Mouse (Mus musculus) adrenal gland (tissue): ENCODE results near the gene Gm10840.
"Not testable (repeated sequence)": the region's sequence is repeated elsewhere in the genome, so short reads cannot be mapped to it uniquely, and the experiment has no call there.

Experiments used
- intact Hi-C: fragments of 180-260 bp; cut with DNase I; formaldehyde crosslinking; loops from one replicate; pipeline ENCODE4 v1.15.1; 2025
- long read RNA-seq, 2 experiments: library from polyadenylated mRNA; unstranded; transcript quantifications; one replicate each; pipeline ENCODE4 v2.0.0; 2020; ENCODE audit warnings: borderline replicate concordance in 1 of 2; ENCODE audit not compliant: insufficient replicate concordance in 1 of 2

The Gm10840 gene
- long read RNA-seq, experiment 1 = 0 reads
- long read RNA-seq, experiment 2 = 0 reads

GRCm38 (mm10) chr11:106160841-106161721, at the start of gene Gm10840, which contains the start of gene Limd2:
Gene Gm10840, plus strand, starts transcription at chr11:106160850.
Gene Limd2, minus strand, starts transcription at chr11:106160860.
- intact Hi-C loops = loop anchor here (5.0 kb wide), 1 partner anchor 36 kb away; no protein-coding TSS in a partner anchor

GRCm38 (mm10) chr11:106111688-106112087, 49.0 kb upstream of the Gm10840 start:
- intact Hi-C loops = no loop called here

DNA sequence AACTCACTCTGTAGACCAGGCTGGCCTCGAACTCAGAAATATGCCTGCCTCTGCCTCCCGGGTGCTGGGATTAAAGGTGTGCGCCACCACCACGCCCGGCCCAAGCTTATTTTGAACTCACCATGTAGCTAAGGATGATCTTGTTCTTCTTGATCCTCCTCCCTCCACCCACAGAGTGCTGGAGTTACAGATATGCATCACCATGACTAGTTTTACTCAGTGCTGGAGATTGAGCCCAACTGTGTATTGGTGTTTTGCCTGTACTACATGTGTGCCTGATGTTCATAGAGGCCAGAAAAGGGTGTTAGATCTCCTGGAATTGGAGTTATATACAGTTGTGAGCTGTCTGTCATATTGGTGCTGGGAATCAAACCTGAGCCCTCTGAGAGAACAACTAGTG, 38.4 kb upstream of the Gm10840 start:
- intact Hi-C loops = loop anchor here (5.0 kb wide), 1 partner anchor 35 kb away; no protein-coding TSS in a partner anchor

GRCm38 (mm10) chr11:106122736-106123135, 37.9 kb upstream of the Gm10840 start:
- intact Hi-C loops = loop anchor here (5.0 kb wide), 1 partner anchor 35 kb away; no protein-coding TSS in a partner anchor

- intact Hi-C loops = loop anchor here (5.0 kb wide), 1 partner anchor 37 kb away; no protein-coding TSS in a partner anchor
These were observed 35.9 kb upstream of the Gm10840 start for GRCm38 (mm10) chr11:106124784-106125183.

DNA sequence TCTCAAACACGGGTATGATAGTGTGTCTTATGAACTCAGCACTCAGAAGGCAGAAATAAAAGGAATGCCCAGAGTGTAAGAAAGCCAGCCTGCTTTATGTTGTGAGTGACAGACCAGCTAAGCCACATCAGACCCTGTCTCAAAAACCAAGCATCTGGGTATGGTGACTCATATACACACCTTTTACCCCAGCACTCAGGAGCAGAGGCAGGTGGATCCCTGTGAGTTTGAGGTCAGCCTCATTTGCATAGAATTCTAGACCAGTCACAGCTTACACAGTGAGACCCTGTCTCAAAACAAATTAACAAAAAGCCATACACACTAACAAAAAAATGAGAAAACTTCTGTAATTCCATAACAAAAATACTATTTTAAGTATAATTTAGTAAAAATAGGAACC, 34.8 kb upstream of the Gm10840 start:
- intact Hi-C loops = no loop called here

GRCm38 (mm10) chr11:106126727-106127373, 33.8 kb upstream of the Gm10840 start:
- intact Hi-C loops = not testable (repeated sequence)

- intact Hi-C loops = no loop called here
These were observed 31.2 kb upstream of the Gm10840 start for GRCm38 (mm10) chr11:106129477-106129876.

- intact Hi-C loops = no loop called here
These were observed 28.1 kb upstream of the Gm10840 start for GRCm38 (mm10) chr11:106132516-106132915.

DNA sequence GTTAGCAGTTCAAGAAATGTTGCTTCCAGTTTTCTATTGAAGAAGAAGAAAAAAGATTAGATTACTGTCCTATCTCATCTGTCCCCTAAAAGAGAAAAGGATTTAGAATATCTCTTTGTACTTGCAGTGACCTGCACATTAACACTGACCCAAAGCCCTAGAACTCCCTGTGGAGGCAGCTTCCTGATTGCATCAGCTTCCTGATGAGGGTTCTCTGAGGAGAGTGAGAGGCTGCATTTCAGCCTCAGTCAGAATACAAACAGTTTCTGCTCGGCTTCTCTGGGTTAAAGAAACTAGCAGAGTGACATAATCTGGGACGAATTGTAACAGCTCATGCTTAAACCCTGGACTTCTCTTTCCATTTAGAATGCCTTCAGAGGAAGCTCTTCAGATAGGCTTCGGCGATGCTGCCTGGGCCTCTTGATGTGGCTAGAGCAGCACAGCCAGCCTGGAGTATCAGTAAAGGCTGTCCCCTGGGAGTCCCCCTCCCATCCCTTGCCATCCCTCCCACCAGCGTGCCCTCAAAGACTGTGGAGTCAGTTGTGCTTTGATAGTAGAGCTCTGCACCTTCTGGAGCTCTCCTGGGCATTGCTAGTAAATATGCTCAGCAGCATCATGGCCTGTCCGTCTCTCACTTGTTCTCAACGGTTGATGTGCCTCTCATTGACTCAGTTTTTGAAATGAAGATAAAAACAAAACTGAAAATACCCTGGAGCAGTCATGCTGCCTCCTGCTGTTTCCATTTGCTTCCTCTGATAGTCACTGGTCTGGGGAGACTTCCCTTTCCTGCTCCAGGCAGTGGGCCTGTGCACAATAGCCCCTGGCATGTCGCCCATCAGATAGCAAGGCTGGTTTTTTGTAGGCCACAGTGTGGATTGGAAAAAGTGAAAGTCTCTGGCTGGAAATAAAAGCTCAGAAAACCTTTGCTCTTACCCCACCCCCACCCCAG, 25.8 kb upstream of the Gm10840 start:
- intact Hi-C loops = no loop called here

DNA sequence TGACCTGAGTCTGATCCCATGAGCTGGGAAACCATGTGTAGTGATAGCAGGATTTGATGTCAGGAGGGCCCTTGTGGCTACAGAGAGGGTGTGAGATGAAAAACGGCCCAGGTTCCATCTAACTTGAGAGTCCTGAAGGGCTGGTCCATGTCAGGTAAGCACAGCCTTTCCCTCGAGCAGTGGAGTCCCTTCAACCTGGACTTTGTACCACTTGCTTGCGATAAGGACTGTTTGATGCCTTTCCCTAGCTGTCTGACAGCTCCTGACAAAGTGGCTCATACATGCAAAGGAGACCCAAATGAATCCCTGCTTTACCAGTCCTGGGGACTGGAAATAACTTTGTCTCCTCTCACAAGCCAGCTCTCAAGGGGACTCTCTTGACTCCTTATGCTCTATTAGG, 9.4 kb upstream of the Gm10840 start:
- intact Hi-C loops = no loop called here

DNA sequence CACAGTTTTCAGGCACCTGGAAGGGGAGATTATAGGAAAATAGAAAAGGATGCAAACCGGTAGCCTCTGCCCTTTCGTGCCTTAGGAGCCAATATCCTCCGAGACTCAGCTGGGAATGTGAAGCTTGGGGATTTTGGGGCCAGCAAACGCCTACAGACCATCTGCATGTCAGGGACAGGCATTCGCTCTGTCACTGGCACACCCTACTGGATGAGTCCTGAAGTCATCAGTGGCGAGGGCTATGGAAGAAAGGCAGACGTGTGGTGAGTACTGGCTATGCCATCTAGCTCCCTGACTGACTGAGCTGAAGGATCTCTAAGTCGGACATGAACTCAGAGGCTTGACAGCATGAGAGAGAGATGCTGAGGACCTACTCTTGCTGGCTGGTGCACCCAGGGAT, 8.5 kb upstream of the Gm10840 start:
- intact Hi-C loops = no loop called here

DNA sequence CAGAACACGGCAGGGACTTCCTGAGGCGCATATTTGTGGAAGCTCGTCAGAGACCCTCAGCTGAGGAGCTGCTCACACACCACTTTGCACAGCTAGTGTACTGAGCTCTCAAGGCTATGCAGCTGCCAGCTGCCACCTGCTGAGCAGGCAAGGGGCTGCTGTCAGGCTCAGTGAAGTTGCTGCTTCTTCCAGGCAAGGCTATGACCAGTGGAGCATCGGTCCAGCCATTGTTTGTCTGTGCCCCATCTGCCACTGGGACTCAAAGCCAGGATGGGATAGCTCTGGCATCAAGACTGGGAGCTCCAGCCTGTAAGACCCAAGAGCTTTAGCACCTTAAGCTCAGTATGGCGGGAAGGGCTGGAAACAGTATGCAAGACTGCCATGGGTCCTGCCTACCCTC, 6.6 kb upstream of the Gm10840 start:
- intact Hi-C loops = no loop called here

DNA sequence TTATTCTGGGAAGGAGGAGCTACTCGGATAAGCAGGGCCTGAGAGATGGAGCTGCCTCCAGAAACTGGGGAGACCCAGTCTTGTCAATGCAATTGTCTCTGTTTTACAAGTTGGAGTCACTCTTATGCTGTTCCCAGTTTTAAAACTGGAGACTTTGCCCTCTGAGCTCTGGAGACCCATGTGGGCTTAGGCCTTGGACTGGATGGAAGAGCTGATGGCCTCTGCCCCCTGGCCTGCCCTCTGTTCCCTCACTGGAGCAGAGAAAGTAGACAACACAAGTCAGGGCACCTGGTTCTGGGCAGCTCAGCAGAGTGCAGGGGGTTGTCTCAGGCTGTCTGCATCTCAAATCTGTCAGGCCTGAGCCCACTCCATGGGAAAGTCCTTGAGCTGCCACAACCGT, 5.9 kb upstream of the Gm10840 start:
- intact Hi-C loops = no loop called here

DNA sequence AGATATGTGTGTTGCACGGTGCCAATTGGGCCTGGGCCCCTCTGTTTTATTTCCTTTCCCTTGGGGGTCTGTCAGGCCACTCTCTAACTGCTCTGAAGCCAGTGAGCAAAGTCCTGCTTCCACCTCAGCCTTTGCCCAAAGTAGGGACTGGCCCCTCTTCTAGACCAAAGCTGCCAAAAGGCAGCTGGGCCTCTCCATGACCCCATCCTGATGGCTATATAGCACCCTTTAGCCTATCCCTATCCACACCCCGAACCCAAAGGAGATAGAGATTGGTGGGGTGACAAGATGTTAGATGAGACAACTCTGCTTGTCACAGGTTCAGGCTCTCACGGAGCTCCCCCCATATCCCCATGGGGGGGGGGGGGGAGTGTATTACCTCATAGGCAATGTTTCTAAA, 4.9 kb upstream of the Gm10840 start:
- intact Hi-C loops = no loop called here

DNA sequence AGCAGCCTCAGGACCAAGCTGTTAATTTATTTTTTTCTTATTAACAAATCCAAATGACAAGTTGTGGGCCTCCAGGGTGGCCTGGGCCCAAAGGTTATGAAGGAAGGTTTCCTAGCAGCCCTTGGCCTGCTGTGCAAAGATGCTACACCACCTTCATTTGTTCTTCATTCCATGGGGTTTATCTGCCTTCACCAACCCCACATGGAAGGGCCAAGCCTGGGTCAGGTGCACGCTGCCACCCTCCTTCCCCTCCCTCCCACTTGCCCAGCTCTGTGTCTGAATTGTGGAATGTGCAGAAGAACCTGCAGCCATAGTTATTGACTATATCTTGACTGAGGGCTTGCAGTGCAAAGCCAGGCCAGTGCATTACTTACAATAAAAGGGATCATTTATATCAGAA, 4.4 kb upstream of the Gm10840 start:
- intact Hi-C loops = no loop called here

- intact Hi-C loops = no loop called here
These were observed 3.5 kb upstream of the Gm10840 start for GRCm38 (mm10) chr11:106157154-106157553.

DNA sequence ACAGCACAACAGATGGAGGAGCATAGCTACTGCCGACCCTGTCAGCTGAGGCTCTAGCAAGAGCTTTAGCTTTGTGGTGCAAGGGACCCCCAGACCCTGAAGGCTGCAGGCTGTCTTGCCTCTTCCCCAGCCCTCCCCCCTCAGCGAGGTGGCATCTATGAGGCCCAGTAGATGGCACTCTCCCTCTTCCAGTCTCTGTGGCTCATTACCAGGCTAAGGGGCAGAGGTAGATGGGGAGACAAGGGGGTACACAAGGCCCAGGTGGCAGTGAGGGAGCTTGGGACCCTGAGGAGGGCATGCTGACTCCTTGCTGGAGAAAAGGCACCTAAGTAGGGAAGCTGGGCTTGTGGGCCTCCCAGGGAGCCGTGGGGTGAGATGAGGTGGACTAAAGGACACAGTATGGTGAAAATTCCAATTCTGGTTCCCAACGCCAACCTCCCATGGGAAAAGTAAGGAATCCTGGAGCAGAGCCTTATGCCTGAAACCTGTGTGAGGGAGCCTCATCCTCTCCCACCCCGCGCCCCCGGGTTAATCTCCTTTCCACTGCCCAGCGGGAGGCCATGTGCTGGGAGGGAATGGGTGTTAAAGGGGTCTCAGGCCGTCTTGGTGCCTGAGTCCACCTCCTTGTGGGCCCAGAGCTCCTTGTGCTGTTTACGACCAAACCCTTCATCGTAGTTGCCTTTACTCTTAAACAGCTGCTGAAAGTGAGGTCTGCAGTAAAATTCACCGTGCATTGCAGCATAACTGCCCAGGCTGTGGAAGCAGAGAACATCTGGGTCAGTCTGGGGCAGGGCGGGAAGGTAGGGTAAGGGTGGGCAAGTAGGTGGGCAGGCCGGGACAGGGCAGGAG, 2.3 kb upstream of the Gm10840 start:
- intact Hi-C loops = no loop called here

DNA sequence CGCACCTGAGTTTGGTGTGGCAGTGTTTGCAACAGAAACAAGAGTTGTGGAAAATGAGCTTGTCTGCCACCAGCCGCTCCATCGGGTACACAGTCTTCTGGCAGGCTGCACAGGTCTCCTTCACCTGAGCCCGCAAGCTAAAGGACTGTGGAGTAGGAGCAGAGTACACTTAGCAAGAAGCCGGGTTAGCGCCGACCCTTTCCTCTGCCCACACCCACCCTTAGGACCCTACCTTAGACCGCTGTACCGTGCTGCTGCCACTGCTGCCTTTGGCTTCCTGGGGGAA, 1.8 kb upstream of the Gm10840 start:
- intact Hi-C loops = no loop called here

- intact Hi-C loops = no loop called here
These were observed 1.3 kb upstream of the Gm10840 start for GRCm38 (mm10) chr11:106159216-106159920.
